18 mouse cellular contexts compared by ENCODE assay signal in genomic region chr1:22353687-22354086, GRCm38 (mm10).
"Had no signal": no experiment of that assay in that cellular context is flagged by ENCODE, and none has a peak within 500 bp of the region (broad histone marks: within the 10 kb centered on the region; RNA-seq: fewer than 3 reads in every experiment).

No protein-coding gene starts in this region.

- H3K9ac ChIP-seq: lung, embryonic 14.5 days; midbrain, embryonic 12.5 days; neural tube, embryonic 13.5 days; neural tube, embryonic 15.5 days; stomach, embryonic 15.5 days had no signal

- H3K4me2 ChIP-seq: lung, embryonic 14.5 days; midbrain, embryonic 12.5 days; neural tube, embryonic 13.5 days; neural tube, embryonic 15.5 days; stomach, embryonic 15.5 days had no signal

- H3K36me3 ChIP-seq: midbrain, embryonic 10.5 days; midbrain, embryonic 12.5 days; neural tube, embryonic 13.5 days; neural tube, embryonic 15.5 days; stomach, embryonic 15.5 days had no signal

- H3K27ac ChIP-seq: midbrain, embryonic 10.5 days; midbrain, embryonic 12.5 days; neural tube, embryonic 13.5 days; neural tube, embryonic 15.5 days; stomach, embryonic 15.5 days; stomach, postnatal 0 days had no signal

- DNase-seq: lung, adult 18-20 months; lung, embryonic 14.5 days; lung, postnatal 10 days; lung, postnatal 4 days; midbrain, embryonic 14.5 days; retina, postnatal 1 day; right cerebral cortex, postnatal 14 days; thymus, adult 2 months; thymus, postnatal 25 days; thymus, postnatal 4 days had no signal

- H3K9me3 ChIP-seq: midbrain, embryonic 10.5 days; midbrain, embryonic 12.5 days; neural tube, embryonic 13.5 days; neural tube, embryonic 15.5 days; stomach, embryonic 15.5 days had no signal

- H3K27me3 ChIP-seq: midbrain, embryonic 12.5 days; neural tube, embryonic 13.5 days; neural tube, embryonic 15.5 days; stomach, embryonic 15.5 days had no signal

- ATAC-seq: midbrain, embryonic 16.5 days had no signal

- H3K4me3 ChIP-seq: midbrain, embryonic 10.5 days; midbrain, embryonic 12.5 days; myocyte; neural tube, embryonic 13.5 days; neural tube, embryonic 15.5 days; stomach, embryonic 15.5 days had no signal

- H3K4me1 ChIP-seq: midbrain, embryonic 10.5 days; midbrain, embryonic 12.5 days; neural tube, embryonic 13.5 days; neural tube, embryonic 15.5 days; stomach, embryonic 15.5 days had no signal
